Mouse (Mus musculus) heart, adult 8-10 months (tissue): ENCODE data around the gene Uevld. TPM values are rescaled to one million over a fixed set of nuclear protein-coding genes. Genes with fewer than 3 reads are reported as not detected.
"Not testable (repeated sequence)": the region's sequence is repeated elsewhere in the genome, so short reads cannot be mapped to it uniquely, and the experiment has no call there.

Experiments used
- DNase-seq: peaks from one replicate; pipeline ENCODE4 v3.0.0; 2022; ENCODE audit warnings: low spot score
- total RNA-seq, 4 experiments: library from RNA; stranded (reverse); gene quantifications; 2 replicates each; pipeline ENCODE4 v1.2.4; 2022

The Uevld gene
- 10 to 100 TPM; 10.1 to 14.9 (median 12.7) TPM for total RNA-seq

DNA sequence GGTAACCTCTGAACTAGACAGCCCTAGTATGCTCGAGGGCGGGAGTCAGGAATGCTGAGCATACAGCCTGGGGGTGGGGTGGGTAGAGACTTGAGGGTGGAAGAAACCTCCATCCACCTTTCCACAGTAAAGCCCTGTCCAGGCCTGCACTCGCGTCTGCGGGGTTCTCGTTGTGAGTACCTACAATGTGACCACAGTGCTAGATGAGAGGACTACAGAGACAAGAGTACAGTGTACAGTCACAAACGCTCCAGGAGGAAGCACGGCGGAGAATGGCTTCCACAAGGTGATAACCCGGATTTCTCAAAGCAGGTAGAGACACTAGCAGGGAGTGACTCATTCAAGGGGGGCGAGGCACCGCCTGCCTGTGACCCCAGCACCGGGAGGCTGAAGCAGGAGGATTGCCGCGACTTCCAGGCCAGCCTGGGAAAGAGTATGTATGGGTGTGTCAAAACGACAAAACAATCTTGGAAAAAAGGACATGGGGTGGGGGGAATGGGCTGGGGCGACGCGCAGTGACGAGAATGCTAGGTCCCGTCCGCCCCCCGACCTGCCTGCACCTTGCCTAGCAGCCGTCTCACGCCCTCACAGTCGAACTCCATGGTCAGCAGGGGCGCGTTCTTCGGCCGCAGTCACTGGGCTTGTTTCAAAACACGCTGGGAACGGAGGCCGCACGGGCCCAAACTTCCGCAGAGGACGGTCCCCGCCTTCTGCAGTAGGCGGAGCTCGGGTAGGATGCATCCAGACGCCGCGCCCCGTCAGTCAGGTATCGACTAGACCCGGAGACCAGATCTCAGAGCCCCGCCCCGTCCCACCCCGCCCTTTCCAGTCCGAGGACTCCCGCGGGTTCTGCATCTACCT is at the start of gene Uevld:
TSS of gene Uevld (minus strand) at position 697 of the 861 bp plus-strand sequence.
- peak; percentile 94 for DNase-seq

DNA sequence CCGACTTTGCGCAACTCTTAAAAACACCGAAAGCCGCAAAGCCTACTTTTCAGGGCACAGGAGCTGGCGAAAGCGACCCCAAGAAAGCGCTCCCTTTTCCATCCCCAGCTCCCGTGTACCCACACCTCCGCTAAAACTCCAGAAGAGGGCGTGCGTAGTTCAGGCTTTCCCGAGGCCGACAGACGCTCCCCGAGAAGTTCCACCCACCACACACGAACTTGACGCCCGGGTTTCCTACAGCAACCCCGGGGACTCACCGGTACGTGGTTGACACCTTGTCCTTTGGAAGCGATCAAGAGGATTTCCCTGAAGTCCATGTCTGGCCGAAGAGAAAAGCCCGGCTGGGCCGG is 49.5 kb upstream of the Uevld start:
- no peak for DNase-seq

DNA sequence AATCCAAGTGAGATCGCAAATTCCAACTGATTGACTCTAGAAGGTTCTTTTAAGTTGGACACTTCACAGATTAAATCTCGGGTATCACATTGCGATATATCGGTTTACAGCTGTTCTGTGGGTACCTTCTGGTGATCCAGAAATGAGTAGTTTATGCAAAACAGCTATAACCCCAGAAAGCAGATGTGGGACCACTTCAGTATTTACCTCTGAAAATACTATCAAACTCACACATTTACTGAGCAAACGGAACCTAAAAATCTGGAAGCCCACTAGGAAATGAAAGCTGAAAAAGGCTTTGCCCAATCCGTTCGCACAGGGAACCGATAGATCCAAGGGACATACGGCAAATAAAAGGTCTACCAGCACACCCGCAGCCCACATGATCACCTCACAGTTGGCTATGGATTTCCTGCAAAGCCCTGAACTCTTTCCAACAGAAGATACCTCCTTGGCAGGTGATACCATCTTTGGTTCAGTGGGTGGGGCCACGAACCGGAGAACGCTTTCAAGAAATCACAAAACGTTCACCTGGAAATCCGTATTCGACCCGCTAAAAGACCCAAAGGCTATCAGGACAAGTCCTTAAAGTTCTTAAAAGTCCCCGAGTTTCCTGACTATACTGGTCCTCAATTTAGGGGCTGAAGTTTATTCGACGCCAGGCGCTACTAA is 48.9 kb upstream of the Uevld start:
- no peak for DNase-seq

DNA sequence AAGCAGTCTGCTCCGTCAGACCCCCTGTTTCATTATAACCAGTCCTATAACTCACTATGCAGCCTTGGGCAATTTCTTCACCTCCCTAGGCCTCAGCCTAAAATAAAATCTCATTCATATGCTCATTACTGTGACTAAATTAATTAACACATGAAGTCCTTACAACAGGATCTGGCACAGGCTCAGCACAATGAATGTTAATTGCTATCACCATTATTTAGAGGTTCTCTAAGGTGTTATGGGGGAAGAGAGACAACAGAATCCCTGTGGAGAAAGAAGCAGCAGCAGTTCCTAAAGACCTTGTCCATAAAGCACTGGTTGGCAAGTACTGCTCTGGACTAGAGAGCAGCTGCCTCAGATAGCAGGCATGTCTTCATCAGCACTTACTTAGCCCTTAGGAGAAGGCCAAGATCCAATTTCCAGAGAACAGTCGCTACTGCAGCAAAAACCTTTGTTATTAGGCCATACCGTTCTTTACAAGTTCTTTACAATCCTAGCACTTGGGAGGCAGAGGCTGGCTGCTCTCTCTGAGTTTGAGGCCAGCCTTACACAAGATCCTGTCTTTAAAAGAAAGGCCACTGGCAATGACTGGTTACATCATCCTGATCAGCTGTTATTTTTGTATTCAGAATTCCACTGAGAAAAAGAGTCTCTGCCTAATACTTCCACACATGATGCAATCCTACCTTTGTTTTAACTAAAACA is 45.2 kb upstream of the Uevld start:
- DNase-seq: no peak

DNA sequence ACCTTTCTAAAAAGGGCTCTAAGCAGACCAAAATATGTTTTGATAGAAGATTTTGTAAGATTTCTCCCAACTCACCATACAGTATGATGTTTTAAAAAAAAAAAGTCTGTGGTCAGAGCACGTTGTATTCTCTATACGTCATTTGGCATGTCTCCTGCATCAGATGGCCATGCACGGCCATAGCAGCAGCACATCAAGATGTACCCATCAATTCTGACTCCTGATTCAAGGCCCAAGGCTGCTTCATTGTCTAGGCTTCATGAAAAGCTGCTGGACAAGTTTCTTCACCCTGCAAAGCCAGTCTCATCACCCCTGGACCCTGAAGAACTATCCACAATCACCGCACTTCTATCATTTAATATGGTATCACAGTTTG is 43.6 kb upstream of the Uevld start:
- DNase-seq: no peak

DNA sequence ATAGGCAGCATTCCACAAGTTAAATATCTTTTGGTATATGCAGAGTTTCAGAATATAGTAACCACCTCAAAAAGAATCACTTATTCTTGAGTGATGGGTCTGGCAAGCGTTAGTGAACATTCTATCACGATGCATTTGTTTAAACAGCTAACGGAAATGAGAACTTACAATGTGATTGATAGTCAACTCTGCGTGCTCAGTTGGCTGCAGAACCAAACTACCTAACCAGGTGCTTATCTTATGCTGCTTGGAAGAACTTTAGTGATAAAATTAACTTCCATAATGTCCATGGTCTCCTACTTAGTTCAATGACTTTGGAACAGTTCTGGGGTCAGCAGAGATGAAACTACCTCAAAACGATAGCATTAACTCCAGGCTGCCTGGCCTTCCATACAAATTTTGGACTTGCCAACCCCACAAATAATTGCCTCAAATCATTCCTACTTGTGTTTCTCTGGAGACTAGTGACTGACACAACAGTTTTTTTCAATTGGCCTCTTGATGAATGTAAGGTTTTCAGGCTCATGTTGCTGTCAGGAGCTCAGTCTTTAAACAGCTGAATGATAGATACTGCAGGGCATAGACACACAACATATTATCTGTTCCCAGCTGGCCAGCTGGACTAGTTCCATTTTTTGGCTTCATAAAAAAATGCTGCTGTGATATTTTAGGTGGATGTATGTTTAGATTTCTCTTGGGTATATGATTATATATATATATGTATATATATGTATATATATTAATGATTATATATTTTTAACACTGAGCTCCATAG is 43.0 kb upstream of the Uevld start:
- DNase-seq: no peak

DNA sequence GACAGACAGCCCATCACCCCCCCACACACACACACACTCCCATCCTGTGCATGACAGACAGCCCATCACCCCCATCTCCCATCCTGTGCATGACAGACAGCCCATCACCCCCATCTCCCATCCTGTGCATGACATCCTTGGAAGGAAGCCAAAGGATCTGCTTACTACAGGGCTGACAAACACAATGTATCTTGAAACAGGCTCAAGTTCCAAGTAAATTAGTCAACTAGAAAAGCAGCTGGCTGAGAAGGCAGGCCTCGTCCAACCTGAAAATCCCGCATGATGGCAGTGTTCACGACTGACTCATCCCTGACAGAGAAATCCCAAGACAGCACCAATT is 42.3 kb upstream of the Uevld start:
- peak; percentile 32 for DNase-seq

DNA sequence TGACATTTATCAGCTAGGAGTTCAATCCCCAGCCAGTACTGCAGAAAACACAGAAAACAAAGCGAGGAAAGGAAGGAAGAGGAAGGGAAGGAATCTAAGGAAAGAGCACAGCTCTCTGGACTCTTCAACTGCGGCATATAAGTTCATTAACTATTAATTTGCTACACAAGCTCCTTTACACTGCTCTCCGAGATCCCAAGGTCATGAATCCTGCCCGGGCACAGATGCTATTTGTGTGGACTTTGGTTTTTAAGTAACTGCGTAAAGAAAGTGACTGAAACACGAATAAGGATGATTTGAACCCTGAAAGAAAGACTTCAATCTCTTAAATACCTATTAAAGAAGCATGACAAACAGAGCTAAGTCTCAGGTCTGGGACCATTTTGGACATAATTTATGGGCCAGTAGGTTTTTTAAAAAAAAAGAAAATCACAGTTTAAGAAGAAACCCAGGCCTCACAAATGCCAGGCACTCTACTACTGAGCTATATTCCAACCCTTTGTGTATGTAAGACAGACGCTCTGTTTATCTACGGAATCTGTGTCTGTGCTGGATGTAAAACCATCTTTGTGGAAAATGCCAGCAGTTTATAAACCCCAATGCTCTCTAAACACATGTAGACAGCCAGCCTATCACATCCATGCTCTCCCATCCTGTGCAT is 41.8 kb upstream of the Uevld start:
- no peak for DNase-seq

DNA sequence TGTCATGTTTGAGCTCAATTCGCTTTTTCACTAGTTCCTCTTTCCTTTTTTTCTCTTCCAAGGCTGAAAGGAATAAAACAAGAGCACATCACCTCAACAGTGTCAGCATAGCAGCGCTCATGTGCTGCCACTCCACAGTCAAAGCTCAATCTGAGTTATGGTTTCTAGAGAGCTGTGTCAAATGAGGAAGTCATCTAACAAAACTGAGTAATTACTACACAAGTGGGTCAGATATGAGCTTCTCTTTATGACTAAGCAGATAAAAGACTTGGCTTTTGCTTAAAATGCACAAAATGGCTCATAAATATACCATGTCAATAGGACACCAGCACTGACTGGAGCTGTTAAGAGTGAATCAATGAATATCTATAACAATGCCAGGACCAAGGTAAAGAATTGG is 40.6 kb upstream of the Uevld start:
- no peak for DNase-seq

DNA sequence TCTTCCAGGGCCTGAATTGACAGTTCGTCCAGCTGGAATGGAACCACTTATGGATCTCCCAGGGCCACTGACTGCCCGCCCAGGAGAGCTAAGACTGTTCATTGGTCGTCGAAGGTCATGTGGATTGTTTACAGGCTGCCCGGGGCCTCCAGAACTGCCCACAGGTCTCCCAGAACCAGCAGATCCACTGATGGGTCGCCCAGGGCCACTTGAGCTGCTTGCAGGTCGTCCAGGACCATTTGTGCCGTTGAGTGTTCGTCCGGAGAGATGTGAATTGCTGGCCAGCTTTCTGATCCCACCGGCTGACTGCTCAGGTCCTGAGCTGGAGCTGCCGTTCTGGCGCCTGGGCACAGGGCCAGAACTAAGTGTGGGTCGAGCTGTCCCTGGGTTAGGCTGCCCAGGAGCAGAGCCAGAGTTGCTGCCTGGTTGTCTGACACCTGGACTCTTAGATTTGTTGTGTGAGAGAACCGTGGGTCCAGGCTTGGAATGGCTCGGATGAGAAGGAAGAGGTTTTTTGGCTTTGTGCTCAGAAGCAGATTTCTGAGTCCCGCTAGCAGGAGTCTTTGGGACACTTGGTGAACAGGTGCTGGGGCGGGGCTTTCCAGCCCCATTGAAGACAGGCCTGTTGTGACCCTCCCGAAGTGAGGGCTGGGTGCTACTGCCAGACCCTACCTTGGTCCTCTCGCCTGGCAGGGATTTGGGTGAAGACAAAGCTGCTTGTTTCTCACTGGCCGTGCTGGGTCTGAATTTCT is 39.5 kb upstream of the Uevld start:
- peak; percentile 24 for DNase-seq

DNA sequence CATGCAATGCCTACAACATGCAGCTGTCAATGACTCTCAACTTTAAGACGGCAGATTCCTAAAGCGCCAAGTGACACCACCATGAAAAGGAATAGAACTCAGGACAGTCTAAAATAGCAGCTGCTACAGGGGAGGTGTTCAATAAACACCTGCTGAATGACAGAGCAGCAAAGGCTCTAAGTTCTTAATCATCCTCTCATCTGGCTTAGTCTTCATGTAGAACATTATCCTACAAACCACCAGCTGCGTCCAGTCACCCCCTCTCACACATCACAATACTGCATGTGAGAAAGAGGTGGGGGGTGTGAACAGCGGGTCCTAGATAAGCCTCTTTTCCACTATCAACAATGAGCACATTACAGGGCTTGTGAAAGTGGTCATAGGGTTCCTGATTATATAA is 38.7 kb upstream of the Uevld start:
- DNase-seq: no peak

DNA sequence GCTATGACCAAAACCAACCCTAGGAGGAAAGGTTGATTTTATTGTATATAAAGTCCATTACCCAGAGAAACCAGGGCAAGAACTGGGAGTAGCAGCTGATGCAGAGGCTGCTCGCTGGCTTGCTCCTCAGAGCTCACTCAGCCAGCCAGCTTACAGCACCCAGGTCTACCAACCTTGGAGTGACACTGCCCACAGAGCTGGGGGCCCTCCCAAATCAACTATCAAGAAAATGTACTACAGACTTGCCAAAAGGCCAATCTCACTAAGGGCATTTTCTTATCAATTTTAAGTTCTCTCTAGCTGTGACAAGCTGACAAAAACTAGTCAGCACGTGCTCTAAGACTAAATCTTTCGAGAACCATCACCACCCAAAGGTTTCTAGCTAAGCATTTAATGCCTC is 37.2 kb upstream of the Uevld start:
- no peak for DNase-seq

DNA sequence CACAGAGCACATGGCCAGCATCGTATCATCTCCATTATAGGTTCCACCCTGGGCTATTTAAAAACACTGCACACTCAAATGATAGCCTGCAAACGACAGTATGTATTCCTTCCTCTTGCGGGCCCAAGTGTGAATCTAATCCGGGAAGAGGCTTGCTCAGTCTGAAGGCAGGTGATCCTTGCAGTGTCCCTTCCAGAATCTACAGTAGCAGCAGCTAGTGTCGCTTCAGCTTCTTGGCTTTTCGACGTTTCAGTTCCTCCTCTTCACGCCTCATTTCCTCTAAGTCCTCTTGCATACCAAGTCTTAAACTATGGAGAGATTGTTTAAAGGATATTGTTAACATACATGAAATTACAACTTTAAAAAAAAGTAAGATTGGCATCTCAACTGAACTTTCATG is 34.8 kb upstream of the Uevld start:
- no peak for DNase-seq

DNA sequence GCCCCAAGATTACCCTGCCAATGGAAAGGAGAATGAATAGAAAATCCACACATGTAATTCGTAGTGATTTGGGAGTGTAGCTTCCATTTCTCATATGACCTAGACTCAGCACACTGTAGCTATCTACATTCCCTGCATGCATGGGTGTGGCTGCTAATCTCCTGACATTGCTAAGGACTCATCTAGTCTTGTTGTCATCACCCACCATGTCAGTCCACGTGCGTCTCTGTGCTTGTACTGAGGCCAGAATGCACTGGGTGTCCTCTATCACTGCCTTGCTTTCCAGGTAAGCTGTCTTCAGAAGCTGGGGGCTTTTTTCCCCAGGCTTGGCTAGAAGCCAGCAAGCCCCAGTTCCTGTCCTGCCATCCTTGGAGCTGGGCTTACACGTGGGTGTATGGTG is 31.1 kb upstream of the Uevld start:
- DNase-seq: not testable (repeated sequence)

DNA sequence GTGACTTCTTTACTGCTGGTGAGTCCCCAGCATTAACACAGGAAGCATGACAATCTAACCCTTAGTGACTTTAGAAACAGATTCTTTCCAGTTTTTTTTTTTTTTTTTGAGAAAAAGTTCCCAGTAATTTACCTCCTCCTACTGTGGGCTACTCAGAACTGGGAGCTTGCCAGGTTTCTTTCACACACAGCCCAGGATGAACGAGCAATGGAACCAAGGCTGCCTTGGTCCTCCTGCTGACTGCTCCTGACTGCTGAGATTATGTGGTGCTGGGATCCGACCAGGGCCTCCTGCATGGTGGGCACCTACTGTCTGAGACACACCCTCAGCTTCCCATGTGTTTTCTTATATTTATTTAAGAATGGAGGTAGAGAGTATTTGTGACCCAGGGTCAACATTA is 28.7 kb upstream of the Uevld start:
- no peak for DNase-seq

DNA sequence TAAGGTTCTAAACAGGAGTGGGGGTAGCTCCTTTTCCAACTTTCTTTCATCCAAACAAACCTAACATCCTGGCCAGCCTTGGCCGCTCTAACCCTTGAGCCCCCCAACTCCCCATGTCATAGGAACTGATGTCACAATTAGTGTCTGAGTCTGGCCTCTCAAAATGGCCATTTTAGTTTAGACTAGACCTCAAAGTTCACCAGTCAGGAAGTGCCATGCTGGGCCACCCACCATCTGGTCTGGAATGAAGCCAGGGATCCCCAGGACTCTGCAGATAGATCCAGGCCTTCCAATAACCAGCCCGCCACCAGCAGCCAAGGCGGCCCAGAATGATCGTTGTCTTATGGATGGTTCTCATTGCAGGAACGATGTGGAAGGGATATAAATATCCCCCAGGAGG is 28.3 kb upstream of the Uevld start:
- DNase-seq: no peak

DNA sequence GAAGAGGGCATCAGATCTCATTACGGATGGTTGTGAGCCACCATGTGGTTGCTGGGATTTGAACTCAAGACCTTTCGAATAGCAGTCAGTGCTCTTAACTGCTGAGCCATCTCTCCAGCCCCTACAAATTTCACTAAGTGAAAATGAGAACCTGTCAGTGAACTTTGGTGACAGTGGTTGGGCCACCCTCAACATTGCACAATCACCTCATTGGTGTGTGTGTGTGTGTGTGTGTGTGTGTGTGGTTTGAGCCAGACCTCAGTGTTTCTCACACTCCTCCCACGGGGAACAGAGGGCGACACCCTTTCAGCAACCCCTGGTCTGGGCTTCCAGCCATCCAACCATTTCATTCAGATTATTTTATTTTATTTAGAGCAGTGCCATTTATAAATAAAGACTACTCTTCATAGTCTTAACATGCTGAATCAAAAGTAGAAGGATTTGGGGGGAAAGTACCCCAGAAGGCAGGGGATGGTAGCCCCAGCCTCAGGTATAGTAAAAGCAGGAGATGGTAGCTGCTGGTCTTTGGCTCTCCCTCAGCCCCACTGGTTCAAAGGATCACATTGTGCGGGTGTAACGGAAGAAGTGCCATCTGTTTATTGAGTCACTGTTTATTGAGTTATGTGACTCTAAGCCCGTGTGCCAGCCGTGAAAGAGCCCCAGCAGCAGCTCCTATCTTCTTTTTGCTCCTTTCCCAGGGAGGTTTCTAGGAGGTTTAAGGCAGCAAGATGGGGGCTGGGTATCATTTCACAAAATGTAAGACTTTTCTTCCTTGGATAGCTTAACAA is 27.6 kb upstream of the Uevld start:
- no peak for DNase-seq

DNA sequence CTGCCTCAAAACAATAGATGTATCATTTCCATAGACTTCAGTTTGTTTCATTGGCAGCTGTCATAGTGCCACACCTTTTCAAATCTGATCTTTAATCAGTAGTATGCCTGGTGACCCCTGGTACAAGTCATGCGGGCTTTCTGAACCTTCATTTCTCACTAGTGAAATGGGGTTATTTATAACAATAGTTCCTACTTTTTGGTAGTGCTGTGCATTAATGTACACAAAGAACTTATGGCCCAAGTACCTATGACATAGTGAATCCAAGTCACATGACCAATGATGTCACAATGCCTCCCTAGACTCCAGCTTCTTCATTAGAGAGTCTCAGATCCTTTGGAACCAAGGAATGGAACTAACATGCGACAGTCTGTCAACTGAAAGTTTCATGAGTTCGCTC is 25.0 kb upstream of the Uevld start, which contains the start of gene Gm9999:
TSS of gene Gm9999 (plus strand) at position 301 of the 400 bp plus-strand sequence.
- no peak for DNase-seq

DNA sequence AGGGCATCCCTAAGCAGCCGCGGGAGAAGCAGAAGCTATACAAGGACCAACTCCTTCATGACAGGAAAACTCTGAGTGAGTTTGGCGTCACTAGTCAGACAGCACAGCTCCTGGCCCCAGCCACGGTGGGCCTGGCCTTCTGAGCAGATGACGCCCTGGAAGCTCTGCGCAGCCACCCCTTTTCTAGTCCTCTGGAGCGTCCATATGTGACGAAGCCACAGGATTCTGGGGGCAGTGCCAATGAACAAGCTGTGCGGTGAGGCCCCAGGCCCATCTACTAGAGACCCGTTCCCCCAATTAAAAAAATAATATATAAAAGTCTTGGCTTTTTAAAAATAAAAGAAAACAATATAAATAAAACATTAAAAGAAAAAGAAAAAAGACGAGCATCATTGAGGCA is 17.1 kb upstream of the Uevld start:
- DNase-seq: no peak

DNA sequence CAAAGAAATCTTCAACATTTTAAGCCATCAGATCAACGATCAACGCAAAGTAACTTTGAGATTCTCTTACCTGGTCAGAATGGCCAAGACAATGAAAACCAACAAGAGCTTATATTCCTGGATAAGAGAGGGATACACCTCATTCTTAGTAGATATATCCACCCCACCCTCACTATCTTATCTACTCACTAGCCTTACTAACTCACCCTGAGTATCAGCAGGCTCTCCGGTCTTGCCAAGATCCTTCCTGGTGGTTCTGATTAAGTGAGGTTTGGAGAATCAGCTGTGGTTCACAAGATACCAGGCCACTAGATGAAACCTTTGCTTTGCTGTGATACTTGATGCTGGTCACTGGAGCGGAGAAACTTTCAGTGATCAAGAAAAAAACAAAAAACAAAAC is 16.3 kb upstream of the Uevld start:
- DNase-seq: no peak
